Mouse (Mus musculus): ENCODE measurements around the gene Cmah.

DNA sequence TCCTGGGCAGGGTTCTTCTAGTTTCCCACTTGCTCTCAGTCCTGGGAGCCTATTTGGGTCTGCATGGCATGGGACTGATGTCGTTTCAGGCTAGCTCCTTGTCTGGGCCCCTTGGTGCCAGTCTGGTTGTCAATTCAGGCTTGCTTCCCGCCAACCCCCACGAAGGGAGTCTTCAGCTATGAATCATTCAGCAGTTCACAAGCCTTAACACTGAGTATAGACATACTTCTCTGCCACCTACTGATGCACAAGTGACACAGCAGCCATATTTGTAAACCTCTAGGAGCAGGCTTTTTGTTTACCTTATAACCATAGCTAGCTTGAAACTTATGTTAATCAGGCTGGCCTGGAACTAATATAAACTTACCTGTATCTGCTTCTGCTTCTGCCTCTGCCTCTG is 10.6 kb upstream of the Cmah start:
- no peak for TF ChIP-seq POLR2A (IDR thresholded peaks at IDR 0.05; ENCODE audit: insufficient read depth, low read length)
- TF ChIP-seq CTCF (IDR thresholded peaks at IDR 0.05; ENCODE audit: low read depth, low read length), result no peak
- no peak for TF ChIP-seq EP300 (IDR thresholded peaks at IDR 0.05; ENCODE audit: insufficient read depth, low read depth, low read length)

Measured in ES-Bruce4 (cell line).